Mouse (Mus musculus): Measurements from ENCODE around the gene Sidt2.
A peak's percentile ranks its signal among the peaks of the same experiment; 100 is the strongest.

Gene Sidt2

DNA sequence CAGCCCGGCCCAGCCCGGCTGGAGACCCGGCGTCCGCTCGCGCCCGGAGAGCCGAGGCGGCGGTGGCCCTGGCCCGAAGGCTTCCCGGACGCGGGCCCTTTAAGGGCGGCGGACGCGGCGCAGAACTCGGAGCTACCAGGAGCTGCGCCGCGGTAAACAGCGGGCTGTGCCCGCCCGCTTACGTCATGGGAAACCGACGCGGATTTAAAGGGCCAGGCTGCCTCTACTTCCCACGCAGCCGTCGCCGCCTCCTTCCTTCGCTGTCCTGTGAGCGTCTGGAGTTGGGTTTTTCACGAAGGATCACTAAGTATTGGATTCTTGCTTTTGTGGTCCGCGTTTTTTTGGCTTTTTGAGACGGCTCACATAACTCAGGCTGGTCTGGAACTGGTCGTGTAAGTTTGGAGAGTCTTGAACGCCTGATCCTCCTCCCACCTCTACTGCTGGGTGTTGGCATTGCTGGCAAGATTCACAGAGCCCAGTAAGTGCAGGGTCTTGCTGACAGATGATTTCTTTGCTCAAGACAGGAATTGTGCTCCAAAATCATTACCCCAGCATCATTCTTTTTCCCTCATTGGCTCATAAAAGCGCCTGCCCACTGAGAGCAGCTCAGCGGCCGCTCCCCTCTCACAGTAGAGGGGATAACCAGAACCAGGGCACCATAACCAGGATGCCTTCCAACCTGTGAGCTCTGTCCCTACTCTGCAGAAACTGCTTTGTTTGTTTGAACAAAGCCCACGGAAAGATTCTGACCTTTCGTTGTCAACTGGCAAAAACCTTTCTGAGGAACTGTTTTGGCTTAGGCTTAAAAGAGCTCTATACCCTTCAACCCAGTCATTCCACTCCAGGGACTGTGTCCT, at the start of gene Sidt2:
TSS of gene Sidt2 (minus strand) at position 152 of the 857 bp plus-strand sequence.
- DNase-seq (ENCODE audit: low read depth, low spot score): peak; percentile 89

DNA sequence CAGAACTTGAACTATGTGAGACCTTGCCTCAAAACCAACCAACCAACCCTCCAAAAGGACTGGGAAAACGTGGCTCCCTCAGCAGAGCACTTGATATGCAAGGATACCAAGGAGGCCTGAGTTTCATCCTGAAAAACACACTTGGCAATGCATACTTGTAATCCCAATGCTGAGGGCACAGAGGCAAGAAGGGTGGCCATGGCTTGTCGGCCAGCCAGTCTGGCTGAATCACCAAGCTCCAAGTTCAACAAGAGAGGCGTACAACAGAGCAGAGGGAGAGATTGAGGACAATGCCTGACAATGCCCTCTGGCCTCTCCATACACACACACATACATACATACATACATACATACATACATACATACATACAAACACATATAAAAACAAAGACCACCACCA, 49.5 kb upstream of the Sidt2 start:
- DNase-seq (ENCODE audit: low read depth, low spot score): no peak

DNA sequence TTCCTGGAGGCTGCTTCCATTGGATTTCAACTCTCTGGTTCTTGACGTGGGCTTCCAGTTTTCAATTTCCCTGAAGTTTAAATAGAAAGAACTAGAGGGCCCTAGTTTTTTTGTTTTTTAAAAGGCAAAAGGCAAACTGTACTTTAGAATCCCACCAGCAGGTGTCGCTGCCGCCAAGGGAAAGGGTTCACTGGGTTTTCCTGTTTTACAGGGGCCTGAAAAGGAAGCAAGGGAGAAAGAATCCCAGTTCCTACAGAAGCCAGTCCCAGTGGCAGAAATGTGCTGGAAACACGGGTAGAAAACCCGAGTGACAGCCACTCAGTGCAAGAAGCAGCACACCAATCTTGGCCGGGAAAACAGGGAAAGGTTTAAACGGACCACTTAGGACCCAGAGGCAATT, 48.7 kb upstream of the Sidt2 start:
- DNase-seq (ENCODE audit: low read depth, low spot score): peak; percentile 54

DNA sequence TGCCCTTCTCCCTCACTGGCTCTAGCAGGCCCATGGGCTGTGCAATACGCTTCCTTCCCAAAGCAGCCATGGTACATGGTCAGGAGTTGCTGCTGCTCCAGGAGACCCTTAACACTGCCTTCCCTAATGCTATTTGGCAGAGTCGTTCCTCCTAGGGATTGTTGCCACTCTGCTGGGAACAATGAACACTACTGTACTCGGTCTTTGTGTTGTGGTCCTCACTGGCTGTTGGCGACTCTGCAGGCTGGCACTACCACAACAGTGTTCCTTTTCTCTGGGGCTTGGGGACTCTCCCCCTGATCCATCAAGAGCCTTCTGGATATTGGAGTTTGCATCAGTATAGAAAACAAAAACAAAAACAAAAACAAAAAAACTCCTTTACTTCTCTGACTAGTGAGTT, 44.0 kb upstream of the Sidt2 start:
- DNase-seq (ENCODE audit: low read depth, low spot score): no peak

DNA sequence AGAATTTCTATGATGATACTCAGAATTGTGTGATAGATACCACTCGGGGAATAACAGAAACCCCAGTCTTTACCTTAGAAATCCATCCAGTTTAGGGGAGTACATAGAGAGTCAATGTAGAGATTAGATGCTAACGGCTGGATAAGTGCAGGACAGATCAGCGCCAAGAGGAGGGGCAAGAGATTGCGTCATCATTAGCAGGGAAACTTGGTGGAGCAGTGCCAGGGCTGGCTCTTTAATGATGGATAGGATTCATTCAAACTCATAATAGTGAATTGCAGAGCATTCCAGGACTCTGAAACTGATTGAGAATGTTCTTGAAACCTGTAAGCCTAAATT, 30.1 kb upstream of the Sidt2 start:
- no peak for DNase-seq (ENCODE audit: low read depth, low spot score)

DNA sequence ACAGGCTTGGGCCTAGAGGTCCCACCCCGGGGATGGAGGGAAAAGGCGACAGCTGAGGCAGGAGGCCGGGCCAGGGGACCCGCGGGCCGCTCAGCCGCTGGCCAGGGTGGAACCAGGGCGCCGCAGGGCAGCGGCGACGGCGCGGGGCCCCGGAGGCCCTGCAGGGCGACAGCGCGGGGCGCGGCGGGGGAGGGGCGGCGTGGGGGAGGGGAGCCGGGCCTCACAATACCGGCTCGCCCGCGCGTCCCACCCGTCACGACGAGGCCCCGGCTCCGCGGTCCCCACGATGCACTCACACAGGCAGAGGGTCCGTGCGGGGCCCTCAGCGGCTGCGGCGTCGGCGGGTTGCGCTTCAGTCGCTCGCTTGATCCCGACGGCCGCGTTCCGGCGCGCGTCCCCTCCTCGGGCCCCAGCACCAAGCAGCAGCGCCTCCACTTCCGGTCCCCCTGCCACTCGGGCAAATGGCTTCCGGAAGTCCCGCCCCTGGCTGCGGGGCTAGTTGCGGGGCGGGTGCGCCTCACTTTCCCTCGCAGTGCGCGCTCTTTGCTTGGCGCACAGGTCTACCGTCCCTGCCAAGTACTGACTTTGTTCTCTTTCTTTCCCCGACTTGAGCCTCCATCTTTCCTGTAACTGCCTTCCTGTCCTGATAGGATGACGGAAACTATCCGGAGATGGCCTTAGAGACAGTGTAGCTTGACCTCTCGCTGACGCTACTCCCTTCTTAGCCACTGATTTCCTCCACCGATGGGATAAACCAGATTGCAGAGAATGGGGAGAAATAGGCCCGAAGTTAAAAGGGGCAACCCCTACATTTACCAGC, 29.6 kb upstream of the Sidt2 start:
- DNase-seq (ENCODE audit: low read depth, low spot score): peak; percentile 94

DNA sequence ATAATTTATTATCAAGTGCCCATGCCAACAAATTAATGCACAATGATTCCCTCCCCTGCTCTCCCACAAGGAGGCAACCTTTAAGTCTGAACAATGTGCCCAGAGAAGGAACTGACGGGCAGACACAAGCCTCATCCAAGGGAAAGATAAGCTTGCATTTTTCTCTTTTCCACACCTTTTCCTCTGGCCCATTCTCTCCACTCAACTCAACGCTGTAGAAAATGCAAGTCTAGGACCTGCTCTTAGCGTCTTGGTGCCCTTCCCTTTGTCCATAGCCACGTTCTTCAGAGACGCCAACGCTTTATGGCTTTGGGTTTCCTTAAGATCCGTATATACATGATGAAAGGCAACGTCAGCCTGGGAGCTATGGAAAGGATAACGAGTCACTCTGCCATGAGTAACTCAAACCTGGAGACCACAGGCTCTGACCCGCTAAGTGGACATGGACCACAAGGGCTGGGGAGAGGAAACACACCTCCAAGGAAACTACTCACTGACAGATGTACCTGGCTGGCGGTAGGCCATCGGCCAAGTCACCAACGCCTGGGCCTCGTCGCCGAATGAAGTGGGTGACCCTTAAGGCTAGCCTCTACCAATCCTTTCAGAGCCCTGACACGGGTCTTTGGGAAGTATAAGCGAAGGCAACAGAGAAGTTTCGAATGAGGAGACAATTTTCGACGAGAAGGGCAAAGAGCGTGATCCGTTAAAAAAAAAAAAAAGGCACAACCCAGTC, 28.8 kb upstream of the Sidt2 start:
- peak; percentile 61 for DNase-seq (ENCODE audit: low read depth, low spot score)

DNA sequence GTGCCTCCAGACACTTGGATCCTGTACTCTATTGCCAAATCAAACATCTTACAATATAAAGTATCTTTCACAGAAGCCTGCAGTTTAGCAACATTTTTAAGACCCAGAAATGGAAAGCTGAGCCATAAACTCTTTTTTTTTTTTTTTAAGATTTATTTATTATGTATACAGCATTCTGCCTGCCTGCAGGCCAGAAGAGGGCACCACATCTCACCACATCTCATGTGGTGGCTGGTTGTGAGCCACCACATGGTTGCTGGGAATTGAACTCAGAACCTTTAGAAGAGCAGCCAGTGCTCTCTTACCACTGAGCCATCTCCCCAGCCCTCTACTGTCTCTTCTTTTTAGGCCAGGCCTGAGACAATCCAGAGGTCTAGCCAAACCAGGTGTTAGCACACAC, 26.3 kb upstream of the Sidt2 start:
- peak; percentile 55 for DNase-seq (ENCODE audit: low read depth, low spot score)

DNA sequence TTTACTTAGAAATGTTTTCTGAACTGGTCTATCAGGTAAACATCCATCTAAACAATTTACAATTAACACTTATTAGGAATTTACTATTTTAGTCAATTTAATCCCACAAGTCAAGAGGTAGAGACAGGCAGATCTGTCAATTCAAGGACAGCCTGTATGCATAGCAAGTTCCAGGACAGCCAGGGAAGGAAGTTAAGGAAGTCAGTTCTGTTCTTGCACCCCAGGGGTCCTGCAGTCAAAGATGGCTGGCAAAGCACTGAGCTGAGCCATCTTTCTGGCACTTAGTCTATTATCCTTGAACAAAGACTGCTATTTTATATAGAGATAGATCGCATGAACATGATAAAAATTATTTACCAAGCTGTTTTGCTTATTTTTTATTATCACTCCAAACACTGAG, 25.6 kb upstream of the Sidt2 start:
- DNase-seq (ENCODE audit: low read depth, low spot score): no peak

DNA sequence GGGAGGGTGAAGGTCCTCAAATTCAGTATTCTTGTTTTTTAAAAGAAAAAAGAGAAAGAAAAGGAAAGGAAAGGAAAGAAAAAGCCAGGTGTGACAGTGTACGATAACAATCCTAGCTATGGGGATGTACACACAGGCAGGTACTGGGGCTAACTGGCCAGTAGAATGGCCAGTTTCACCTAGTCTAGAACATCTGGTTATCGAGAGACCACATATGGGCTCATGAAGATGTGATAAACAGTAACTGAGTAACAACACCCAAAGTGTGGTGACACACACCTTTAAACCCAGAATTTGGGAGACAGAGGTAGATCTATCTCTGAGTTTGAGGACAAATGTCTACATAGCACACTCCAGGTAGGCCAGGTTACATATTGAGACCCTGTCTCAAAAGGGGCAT, 24.7 kb upstream of the Sidt2 start:
- DNase-seq (ENCODE audit: low read depth, low spot score): no peak

DNA sequence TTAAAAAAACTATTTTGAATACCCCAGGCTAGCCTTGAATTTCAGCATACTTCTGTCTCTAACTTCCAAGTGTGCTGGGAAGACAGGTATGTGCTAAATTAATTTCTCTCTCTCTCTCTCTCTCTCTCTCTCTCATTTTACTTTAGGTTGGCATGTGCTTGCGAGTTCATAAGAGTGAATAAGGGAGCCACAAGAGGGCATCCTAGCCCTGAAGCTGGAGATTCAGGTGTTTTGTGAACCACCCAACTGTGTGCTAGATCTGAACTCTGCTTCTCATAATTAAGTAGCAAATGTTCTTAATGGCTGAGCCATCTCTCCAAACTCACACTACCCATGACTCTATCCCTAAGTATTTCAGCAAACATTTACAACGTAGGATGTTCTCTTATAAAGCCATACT, 21.8 kb upstream of the Sidt2 start:
- peak; percentile 45 for DNase-seq (ENCODE audit: low read depth, low spot score)

DNA sequence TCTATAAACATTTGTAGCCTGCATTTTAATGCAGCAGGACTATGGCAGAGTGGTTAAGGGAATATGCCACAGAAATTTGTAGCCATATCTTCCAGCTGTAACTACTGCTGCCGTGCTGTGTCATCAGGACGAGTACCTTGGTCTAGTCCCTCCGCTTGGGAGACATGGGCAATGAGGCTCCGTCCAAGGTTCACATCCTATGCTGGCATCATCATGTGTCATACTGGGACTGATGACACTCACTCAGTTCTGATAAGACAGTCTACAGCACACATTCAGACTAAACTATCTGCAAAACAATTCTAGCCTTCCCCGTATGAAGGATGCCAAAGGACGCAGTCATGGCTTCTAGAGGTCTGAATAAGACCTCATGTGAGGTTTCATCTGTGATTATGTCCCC, 8.5 kb upstream of the Sidt2 start:
- no peak for DNase-seq (ENCODE audit: low read depth, low spot score)

DNA sequence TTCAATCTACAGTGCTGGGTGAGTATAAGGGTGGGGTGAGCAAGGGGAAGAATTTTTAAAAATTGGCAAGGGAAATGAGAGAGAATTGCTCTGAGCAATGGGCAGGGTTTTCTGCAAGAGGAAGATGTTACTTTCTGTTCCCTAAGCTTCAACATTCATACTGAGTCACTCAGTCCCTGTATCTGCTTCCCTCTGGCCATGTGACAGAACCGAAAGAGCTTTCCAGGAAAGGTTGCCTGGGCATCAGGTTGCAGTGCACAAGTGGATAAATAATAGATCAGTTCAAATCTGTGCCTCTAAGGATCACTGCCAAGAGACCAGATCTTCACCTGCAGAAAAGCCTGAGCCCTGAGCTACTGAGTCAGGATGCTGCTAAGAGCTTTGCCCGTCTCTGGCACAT, 6.8 kb upstream of the Sidt2 start:
- peak; percentile 77 for DNase-seq (ENCODE audit: low read depth, low spot score)

DNA sequence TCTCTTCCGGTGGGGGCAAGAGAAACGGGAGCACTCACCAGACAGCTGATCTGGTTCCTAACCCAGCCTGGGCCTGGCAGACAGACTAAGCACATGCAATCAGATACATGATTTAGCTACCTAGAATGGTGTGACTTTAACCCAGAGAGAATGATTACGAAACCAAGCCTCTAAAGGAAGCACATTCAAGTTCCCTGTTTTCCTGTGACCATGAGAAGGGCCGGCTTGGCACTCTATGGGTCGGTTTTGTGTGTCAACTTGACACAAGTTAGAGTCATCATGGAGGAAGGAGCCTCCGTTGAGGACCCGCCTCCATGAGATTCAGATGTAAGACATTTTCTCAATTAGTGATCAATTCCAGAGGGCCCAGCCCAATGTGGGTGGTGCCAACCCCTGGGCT, 4.6 kb upstream of the Sidt2 start:
- DNase-seq (ENCODE audit: low read depth, low spot score): no peak

DNA sequence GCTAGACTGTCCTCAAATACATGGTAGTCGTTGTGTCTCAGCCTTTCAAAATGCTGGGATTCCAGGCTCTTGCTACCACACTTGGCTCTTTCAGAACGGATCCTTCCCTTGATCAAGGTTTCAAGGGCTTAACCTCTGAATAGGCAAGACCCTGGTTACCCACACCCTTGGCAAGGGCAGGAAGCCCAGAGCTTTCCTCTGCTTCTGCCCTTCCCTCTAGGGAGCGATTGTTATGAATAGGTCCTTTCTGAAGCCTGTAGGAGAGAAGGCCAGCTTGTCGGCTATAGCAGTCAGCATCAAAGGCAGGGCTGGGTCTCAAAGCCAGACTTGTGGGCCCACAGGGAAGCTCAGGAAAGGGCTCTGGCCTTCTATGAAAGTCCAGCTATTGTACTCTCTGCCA, 3.8 kb upstream of the Sidt2 start:
- no peak for DNase-seq (ENCODE audit: low read depth, low spot score)

DNA sequence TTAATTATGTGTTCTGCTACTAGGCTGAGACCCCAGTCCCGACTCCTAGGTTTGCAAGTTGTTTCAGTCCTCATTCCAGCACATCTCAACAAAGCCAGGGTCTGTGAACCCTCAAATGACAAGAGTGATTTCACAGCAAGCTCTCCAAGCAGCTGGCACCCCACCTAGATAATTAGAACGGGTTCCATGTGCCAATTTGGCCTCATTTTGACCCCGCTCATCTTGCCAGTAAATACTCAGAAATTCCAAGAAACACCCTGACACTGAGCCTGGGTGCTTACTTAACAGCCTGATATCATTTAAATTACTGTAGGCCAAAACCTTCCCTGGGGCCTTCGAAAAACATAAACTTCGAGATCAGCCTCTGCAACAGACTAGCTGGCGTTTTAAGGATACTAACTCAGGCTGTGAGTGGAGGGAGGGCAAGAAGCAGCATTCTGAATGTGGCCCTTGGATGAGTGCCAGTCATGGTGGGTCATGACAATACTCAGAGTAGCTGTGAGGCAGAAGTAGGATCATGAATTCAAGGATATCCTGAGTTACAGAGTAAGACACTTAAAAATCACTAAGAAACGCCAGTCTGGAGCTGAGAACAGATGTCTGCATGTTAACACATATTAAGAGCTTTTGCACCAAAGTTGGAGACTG, 3.1 kb upstream of the Sidt2 start:
- no peak for DNase-seq (ENCODE audit: low read depth, low spot score)

DNA sequence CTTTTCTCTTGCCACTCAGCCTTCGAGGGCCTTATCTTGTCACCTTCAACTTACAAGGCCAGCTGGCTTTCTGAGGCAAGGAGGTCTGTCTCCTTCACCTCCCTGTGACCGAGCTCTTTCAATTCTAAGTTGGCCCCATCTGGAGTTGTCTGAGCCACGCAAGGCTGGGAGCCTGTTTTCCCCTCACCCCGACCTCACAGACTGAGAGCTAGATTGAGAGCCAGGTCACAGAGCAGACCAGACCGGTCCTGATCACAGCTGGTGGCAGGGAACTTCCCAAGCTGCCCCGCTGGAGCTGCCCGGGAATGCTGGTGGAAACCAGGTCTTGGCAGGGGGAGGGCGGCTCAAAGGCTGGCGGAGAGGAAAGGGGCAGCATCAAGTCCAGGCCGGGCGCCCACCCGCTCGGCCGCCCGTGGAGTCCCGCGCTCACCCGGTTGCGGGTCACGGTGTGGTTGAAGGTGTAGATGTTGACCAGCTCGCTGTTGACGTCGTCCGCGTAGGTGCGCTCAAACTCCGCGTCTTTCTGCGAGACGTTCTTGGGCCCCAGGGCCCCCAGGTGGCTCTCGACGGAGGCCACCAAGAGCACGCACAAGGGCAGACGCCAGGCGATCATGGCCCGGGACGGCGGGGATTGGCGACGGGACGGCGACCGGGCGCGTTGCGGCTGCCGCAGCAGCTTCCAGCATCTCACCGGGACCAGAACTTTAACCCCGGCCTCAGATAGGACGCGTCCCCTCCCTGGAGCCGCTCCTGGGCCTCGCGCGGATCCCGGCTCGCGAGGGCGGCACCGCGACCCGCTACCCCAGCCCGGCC, 558 bp downstream of the Sidt2 start:
- peak; percentile 80 for DNase-seq (ENCODE audit: low read depth, low spot score)

DNA sequence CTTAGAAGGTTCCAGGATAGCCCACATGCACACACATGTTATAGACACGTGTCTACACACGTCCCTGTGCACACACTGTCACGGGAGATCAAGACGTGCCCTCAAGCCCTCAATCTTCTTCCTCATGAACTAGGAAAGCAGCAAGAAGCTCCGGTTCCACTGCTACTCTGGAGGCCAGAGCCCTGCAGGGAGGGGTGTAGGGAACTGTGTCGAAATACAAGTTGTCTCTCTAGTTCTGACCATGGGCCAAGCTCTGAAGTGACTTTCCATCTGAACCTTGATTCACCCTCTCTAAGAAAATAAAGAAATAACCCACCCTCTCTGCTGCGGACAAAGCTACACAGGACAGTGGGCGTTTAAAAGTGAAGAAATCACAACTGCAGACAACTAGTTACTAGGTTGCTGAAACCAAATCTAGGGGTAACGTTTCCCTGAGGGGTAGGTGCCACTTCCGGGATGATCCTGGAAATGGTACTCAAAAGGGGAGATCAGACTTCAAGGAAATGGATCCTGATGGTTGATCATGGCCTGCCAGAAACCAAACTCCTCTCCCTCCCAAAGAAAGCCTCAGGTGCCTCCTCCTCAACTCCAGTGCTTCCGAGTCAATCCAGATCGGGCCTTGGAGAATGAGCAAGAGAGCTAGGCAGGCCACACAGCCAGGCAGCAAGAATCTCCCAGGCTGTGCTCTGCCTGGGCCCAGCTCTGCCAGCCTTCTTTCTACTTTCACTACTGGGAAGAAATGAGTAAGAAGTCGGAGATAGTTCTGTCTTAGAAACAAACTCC, 1.4 kb downstream of the Sidt2 start:
- no peak for DNase-seq (ENCODE audit: low read depth, low spot score)

DNA sequence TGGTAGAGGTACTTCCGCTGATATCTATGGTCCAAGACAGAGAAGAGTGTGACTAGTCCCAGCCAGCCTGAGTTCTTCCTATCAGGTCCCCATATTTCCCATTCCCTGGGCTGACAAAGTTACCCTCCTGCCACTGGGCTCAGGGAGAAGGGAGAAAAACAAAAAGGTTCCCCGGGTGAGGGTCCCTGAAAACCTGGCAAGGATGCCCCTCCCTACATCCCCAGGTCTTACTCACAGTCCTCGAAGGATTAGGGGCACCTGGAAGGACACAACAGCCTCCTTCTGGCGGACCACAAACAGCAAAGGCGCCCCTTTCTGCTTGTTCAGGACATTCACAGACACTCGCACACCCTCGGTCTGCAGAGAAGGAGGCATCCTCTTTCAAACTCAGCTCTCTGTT, 2.2 kb downstream of the Sidt2 start:
- DNase-seq (ENCODE audit: low read depth, low spot score): no peak

DNA sequence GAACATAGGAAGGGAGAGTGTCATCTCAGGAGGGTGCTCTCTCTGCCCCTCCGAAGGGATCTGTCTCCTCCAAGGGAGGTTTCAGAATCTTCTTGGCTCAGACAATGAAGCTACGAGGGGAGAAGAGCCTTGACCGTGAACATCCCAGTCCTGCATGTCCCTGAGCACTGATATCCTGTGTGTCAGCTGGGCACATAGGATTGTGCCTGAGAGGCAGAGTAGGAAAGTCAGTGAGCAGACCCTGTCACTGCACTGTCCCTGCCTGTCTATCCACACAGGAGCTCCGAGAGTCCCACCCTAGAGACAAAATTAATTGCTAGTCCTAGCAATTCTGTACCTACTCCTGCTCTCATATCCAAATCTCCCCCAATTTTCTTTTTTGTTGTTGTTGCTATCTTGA, 3.0 kb downstream of the Sidt2 start:
- no peak for DNase-seq (ENCODE audit: low read depth, low spot score)

All from A20 (cell line).